Mouse (Mus musculus) brain, embryonic 14.5 days (tissue): ENCODE results near the gene Tpt1.

Source experiments
- CTCF ChIP-seq: fragments of 200-500 bp; IDR thresholded peaks from 2 replicates; pipeline ENCODE4 v1.5.1; 2012; ENCODE audit warnings: inconsistent platforms, mild to moderate bottlenecking, moderate library complexity, borderline replicate concordance; ENCODE audit not compliant: insufficient read depth, insufficient read length; ENCODE audit errors: extremely low read depth
- POLR2A ChIP-seq: fragments of 200-500 bp; IDR thresholded peaks from 2 replicates; pipeline ENCODE4 v1.6.1; 2012; ENCODE audit warnings: mild to moderate bottlenecking, inconsistent platforms, borderline replicate concordance; ENCODE audit not compliant: poor library complexity, insufficient read depth, insufficient read length, severe bottlenecking; ENCODE audit errors: extremely low read depth

GRCm38 (mm10) chr14:75878980-75879379 is 34.1 kb downstream of the Tpt1 start:
- TF ChIP-seq CTCF (no peak), POLR2A (no peak)
